In genomic region chr17:64567546-64567945, GRCm38 (mm10) we compare ENCODE assay signal across 23 mouse cellular contexts. TPM values are rescaled to one million over a fixed set of nuclear protein-coding genes. Genes with fewer than 3 reads are reported as not detected.
DNase-seq lines count a peak whose midpoint lies in the region; ATAC-seq and TF ChIP-seq lines count a peak whose summit lies in the region.
"Had no signal": no experiment of that assay in that cellular context is flagged by ENCODE, and none has a peak within 500 bp of the region (broad histone marks: within the 10 kb centered on the region; RNA-seq: fewer than 3 reads in every experiment).

No protein-coding gene starts in this region.

- no peak overlapping the region for H3K9ac ChIP-seq in MEL (ENCODE audit: control insufficient read depth, low read depth, low read length, poor library complexity, severe bottlenecking)
- no peak overlapping the region for H3K9ac ChIP-seq in liver, embryonic 12.5 days
- no peak overlapping the region for H3K9ac ChIP-seq in liver, embryonic 16.5 days (ENCODE audit: low read depth, low read length)
- H3K9ac ChIP-seq in heart, adult 2 months (ENCODE audit: low read depth, low read length), result no peak overlapping the region
- H3K9ac ChIP-seq: embryonic facial prominence, embryonic 13.5 days; forebrain, embryonic 12.5 days; heart, embryonic 15.5 days; hindbrain, embryonic 13.5 days had no signal

- H3K4me1 ChIP-seq in MEL (ENCODE audit: control insufficient read depth in 1 of 2, insufficient read depth in 2 of 2, low read length in 2 of 2), result peaks cover 2 to 20% of the 10 kb centered on the region in 2 experiments; a peak in 3 of 4 replicates
- H3K4me1 ChIP-seq in liver, embryonic 12.5 days, result peaks cover 29% of the 10 kb centered on the region
- H3K4me1 ChIP-seq in liver, embryonic 16.5 days (ENCODE audit: control insufficient read depth, low read depth, low read length), result no peaks in the 10 kb centered on the region; the same call in none of the 2 replicates
- no peaks in the 10 kb centered on the region for H3K4me1 ChIP-seq in heart, adult 2 months (ENCODE audit: control insufficient read depth, insufficient read depth, low read length)
- H3K4me1 ChIP-seq: embryonic facial prominence, embryonic 13.5 days; forebrain, embryonic 12.5 days; heart, embryonic 15.5 days; hindbrain, embryonic 13.5 days had no signal

- TF ChIP-seq EP300 in MEL (IDR thresholded peaks at IDR 0.05; ENCODE audit: low read depth in 1 of 2, low read length in 2 of 2), result peak; percentile 83 to 93
- no peak for TF ChIP-seq EP300 in heart, adult 2 months (IDR thresholded peaks at IDR 0.05; ENCODE audit: insufficient read depth, low read depth, low read length)

- no peaks in the 10 kb centered on the region for H3K79me2 ChIP-seq in MEL (ENCODE audit: control insufficient read depth, insufficient read depth, low read length, poor library complexity)
- H3K79me2 ChIP-seq in heart, adult 2 months (replicated peaks; ENCODE audit: control insufficient read depth, insufficient read depth, low read length), result no peaks in the 10 kb centered on the region

- H3K27me3 ChIP-seq in MEL (ENCODE audit: control insufficient read depth in 1 of 2, insufficient read depth in 2 of 2, low read length in 2 of 2), result no peaks in the 10 kb centered on the region
- H3K27me3 ChIP-seq in liver, embryonic 12.5 days (replicated peaks), result no peaks in the 10 kb centered on the region
- H3K27me3 ChIP-seq in liver, embryonic 16.5 days (ENCODE audit: control insufficient read depth, insufficient read depth, low read depth, low read length), result no peaks in the 10 kb centered on the region
- no peaks in the 10 kb centered on the region for H3K27me3 ChIP-seq in heart, adult 2 months (ENCODE audit: control insufficient read depth, insufficient read depth, low read length)
- H3K27me3 ChIP-seq: CH12.LX; embryonic facial prominence, embryonic 13.5 days; forebrain, embryonic 12.5 days; heart, embryonic 15.5 days; hindbrain, embryonic 13.5 days had no signal

- TF ChIP-seq POLR2A in MEL (IDR thresholded peaks at IDR 0.05; ENCODE audit: control insufficient read depth in 1 of 2, insufficient read depth in 1 of 2, low read depth in 1 of 2, low read length in 2 of 2, poor library complexity in 1 of 2), result no peak
- TF ChIP-seq POLR2A in heart, adult 2 months (IDR thresholded peaks at IDR 0.05; ENCODE audit: insufficient read depth, low read depth, low read length), result no peak

- H3K4me2 ChIP-seq in liver, embryonic 12.5 days, result peak overlapping the region; percentile 35
- no peak overlapping the region for H3K4me2 ChIP-seq in liver, embryonic 16.5 days (ENCODE audit: low read depth, low read length)
- H3K4me2 ChIP-seq: embryonic facial prominence, embryonic 13.5 days; forebrain, embryonic 12.5 days; heart, embryonic 11.5 days; heart, embryonic 15.5 days; hindbrain, embryonic 13.5 days had no signal

- TF ChIP-seq CTCF in MEL (IDR thresholded peaks at IDR 0.05 in 2 of 3, conservative IDR thresholded peaks at IDR 0.05 in 1 of 3; ENCODE audit: control insufficient read depth in 1 of 3, insufficient read depth in 1 of 3, low read depth in 2 of 3, low read length in 3 of 3, poor library complexity in 1 of 3, severe bottlenecking in 1 of 3), result no peak
- TF ChIP-seq CTCF in heart, adult 2 months (IDR thresholded peaks at IDR 0.05), result no peak

- WGBS in liver, embryonic 12.5 days (ENCODE audit: insufficient replicate concordance), result 26% methylated on average over 3 of the region's 3 CpGs
- WGBS in liver, embryonic 16.5 days (ENCODE audit: insufficient replicate concordance), result 27% methylated on average over 3 of the region's 3 CpGs
- 63% methylated on average over 3 of the region's 3 CpGs for WGBS in heart, adult 2 months

- TF ChIP-seq RAD21 in MEL (IDR thresholded peaks at IDR 0.05; ENCODE audit: low read depth, low read length), result no peak

- no peaks in the 10 kb centered on the region for H3K9me3 ChIP-seq in MEL (replicated peaks; ENCODE audit: insufficient read depth, low read length)
- H3K9me3 ChIP-seq in liver, embryonic 12.5 days (replicated peaks), result peaks cover 6% of the 10 kb centered on the region; the same call in 1 of the 2 replicates
- H3K9me3 ChIP-seq in liver, embryonic 16.5 days (replicated peaks; ENCODE audit: control insufficient read depth, low read length), result no peaks in the 10 kb centered on the region
- H3K9me3 ChIP-seq: forebrain, embryonic 12.5 days; heart, embryonic 15.5 days; hindbrain, embryonic 13.5 days had no signal

- DNase-seq in MEL (ENCODE audit: low read depth, low spot score), result peak; percentile 85
- peak; percentile 55 for DNase-seq in c-Kit-positive CD71-positive TER-119-negative erythroid progenitor cells, embryonic 14.5 days (ENCODE audit: low read depth)
- DNase-seq in heart, adult 2 months, result no peak
- DNase-seq in layer of hippocampus, postnatal 36 days, result no peak
- DNase-seq in natural killer cell, adult 2 months (ENCODE audit: low spot score in 2 of 2), result no peak
- no peak for DNase-seq in cerebellum, postnatal 14 days
- DNase-seq: adrenal gland, adult 8-10 months; adrenal gland, postnatal 36 days; cerebellum, adult 11-12 months; cerebellum, adult 9-10 months; cerebellum, postnatal 36 days; gastrocnemius, postnatal 10 days; heart, adult 18-20 months; heart, postnatal 14 days had no signal

- peak overlapping the region; percentile 67; the same call in 1 of the 2 replicates for H3K27ac ChIP-seq in MEL (ENCODE audit: control insufficient read depth, low read depth, low read length)
- H3K27ac ChIP-seq in liver, embryonic 12.5 days, result peak overlapping the region; percentile 71
- no peak overlapping the region for H3K27ac ChIP-seq in liver, embryonic 16.5 days (ENCODE audit: low read length)
- H3K27ac ChIP-seq in heart, adult 2 months, result no peak overlapping the region
- H3K27ac ChIP-seq: embryonic facial prominence, embryonic 13.5 days; forebrain, embryonic 12.5 days; heart, embryonic 15.5 days; hindbrain, embryonic 13.5 days had no signal

- H3K36me3 ChIP-seq in MEL (ENCODE audit: control insufficient read depth in 1 of 2, insufficient read depth in 2 of 2, low read length in 2 of 2), result peaks cover 0 to 18% of the 10 kb centered on the region in 2 experiments; a peak in 2 of 4 replicates
- no peaks in the 10 kb centered on the region for H3K36me3 ChIP-seq in liver, embryonic 12.5 days
- no peaks in the 10 kb centered on the region for H3K36me3 ChIP-seq in liver, embryonic 16.5 days (ENCODE audit: control insufficient read depth, insufficient read depth)
- H3K36me3 ChIP-seq in heart, adult 2 months (ENCODE audit: control insufficient read depth, insufficient read depth, low read length), result no peaks in the 10 kb centered on the region
- H3K36me3 ChIP-seq: embryonic facial prominence, embryonic 13.5 days; forebrain, embryonic 12.5 days; heart, embryonic 15.5 days; hindbrain, embryonic 13.5 days had no signal

- intact Hi-C loops in heart, adult 2 months (cut with DNase I), result no loop called here

- H3K4me3 ChIP-seq in MEL (ENCODE audit: control insufficient read depth in 1 of 2, insufficient read depth in 1 of 2, low read depth in 2 of 2, low read length in 2 of 2), result no peak overlapping the region
- no peak overlapping the region for H3K4me3 ChIP-seq in liver, embryonic 12.5 days
- no peak overlapping the region for H3K4me3 ChIP-seq in liver, embryonic 16.5 days (ENCODE audit: low read depth, low read length)
- H3K4me3 ChIP-seq in heart, adult 2 months, result no peak overlapping the region
- H3K4me3 ChIP-seq: embryonic facial prominence, embryonic 13.5 days; forebrain, embryonic 12.5 days; heart, embryonic 15.5 days; hindbrain, embryonic 13.5 days had no signal

- ATAC-seq in liver, embryonic 12.5 days, result peak; percentile 97
- peak; percentile 92 for ATAC-seq in liver, embryonic 16.5 days (ENCODE audit: low read depth)
- ATAC-seq: forebrain, embryonic 16.5 days had no signal

TF ChIP-seq in MEL, 35 proteins besides CTCF, POLR2A, EP300 and RAD21:
- TF ChIP-seq TAL1 (IDR thresholded peaks at IDR 0.05; ENCODE audit: low read length), result peak; percentile 83
- 0 out of 2 replicates have a peak, but pooled peaks have one; percentile 46 for TF ChIP-seq MAZ (IDR thresholded peaks at IDR 0.05; ENCODE audit: low read depth, low read length)
- peak; percentile 25; the same call in 1 of the 2 replicates for TF ChIP-seq BHLHE40 (IDR thresholded peaks at IDR 0.05; ENCODE audit: borderline replicate concordance, low read depth, low read length)
- TF ChIP-seq JUND (IDR thresholded peaks at IDR 0.05; ENCODE audit: low read depth, low read length), result no peak
- peak; percentile 45; the same call in 1 of the 2 replicates for TF ChIP-seq ZNF384 (IDR thresholded peaks at IDR 0.05; ENCODE audit: low read depth, low read length)
- TF ChIP-seq GATA1 (IDR thresholded peaks at IDR 0.05; ENCODE audit: low read depth, low read length), result peak; percentile 91
- peak; percentile 85 for TF ChIP-seq TCF12 (IDR thresholded peaks at IDR 0.05; ENCODE audit: low read depth, low read length)
- peak; percentile 43; the same call in 1 of the 2 replicates for TF ChIP-seq TBP (IDR thresholded peaks at IDR 0.05; ENCODE audit: low read depth, low read length)
- peak; percentile 88 for TF ChIP-seq ETS1 (IDR thresholded peaks at IDR 0.05; ENCODE audit: low read depth, low read length)
- no peak for TF ChIP-seq ZC3H11A (IDR thresholded peaks at IDR 0.05; ENCODE audit: low read depth, low read length)
- no peak for TF ChIP-seq MEF2A (IDR thresholded peaks at IDR 0.05; ENCODE audit: extremely low read depth, insufficient replicate concordance, low read depth, low read length, poor library complexity, severe bottlenecking)
- TF ChIP-seq SIN3A (IDR thresholded peaks at IDR 0.05; ENCODE audit: low read length), result peak; percentile 73
- 0 out of 2 replicates have a peak, but pooled peaks have one; percentile 44 for TF ChIP-seq RCOR1 (IDR thresholded peaks at IDR 0.05; ENCODE audit: low read depth, low read length)
TF ChIP-seq in MEL: peak in this region for 10.

RNA-seq across cellular contexts. Expression of gene Man2a1, which starts 33.0 kb away (rescaled TPM):
- total RNA-seq in MEL (2012; rRNA removed), result 8.0 and 8.7 TPM in 2 replicates
- 10 to 100 TPM in 1 of 2 experiments, 1 to 10 TPM in 1; 9.1 to 27.5 TPM for polyA plus RNA-seq in MEL (2012; ENCODE audit: insufficient read depth in 1 of 2, insufficient read length in 2 of 2, low read depth in 1 of 2, low replicate concordance in 2 of 2, missing spikeins in 1 of 2)
- 5.9 and 7.3 TPM in 2 replicates for polyA plus RNA-seq in liver, embryonic 12.5 days (2016; fragmentation: Nextera tagmentation; extraction: Ambion mirVana)
- polyA plus RNA-seq in liver, embryonic 16.5 days (2015; fragmentation: Nextera tagmentation; extraction: Ambion mirVana), result 5.6 and 6.3 TPM in 2 replicates
- 10 to 100 TPM; 17.2 to 18.5 TPM for total RNA-seq in heart, adult 2 months (2021)
- polyA plus RNA-seq in heart, adult 2 months (2012; rRNA removed), result 4.7 and 13.7 TPM in 2 replicates
- total RNA-seq in layer of hippocampus, postnatal 36 days (2021), result 10 to 100 TPM; 14.9 to 16.4 TPM

Comparison
In these comparisons a context has a peak if more than half of its experiments do, and no peak if none do; other contexts are left out.
1. H3K27ac ChIP-seq: peak in MEL (single experiment) and liver, embryonic 12.5 days (single experiment); none in liver, embryonic 16.5 days (single experiment) and heart, adult 2 months (single experiment).
2. DNase-seq: peak in MEL (single experiment) and c-Kit-positive CD71-positive TER-119-negative erythroid progenitor cells, embryonic 14.5 days (single experiment); none in heart, adult 2 months (0 of 2), layer of hippocampus, postnatal 36 days (0 of 2), natural killer cell, adult 2 months (0 of 2) and cerebellum, postnatal 14 days (0 of 2).